Mouse (Mus musculus) testis, postnatal 10 days (tissue): Measurements from ENCODE around the gene Defa26.
"Not testable (repeated sequence)": the region's sequence is repeated elsewhere in the genome, so short reads cannot be mapped to it uniquely, and the experiment has no call there.

Experiments used
- DNase-seq: peaks from one replicate; pipeline ENCODE4 v3.0.0; 2021; ENCODE audit warnings: low spot score

Defa26 gene

DNA sequence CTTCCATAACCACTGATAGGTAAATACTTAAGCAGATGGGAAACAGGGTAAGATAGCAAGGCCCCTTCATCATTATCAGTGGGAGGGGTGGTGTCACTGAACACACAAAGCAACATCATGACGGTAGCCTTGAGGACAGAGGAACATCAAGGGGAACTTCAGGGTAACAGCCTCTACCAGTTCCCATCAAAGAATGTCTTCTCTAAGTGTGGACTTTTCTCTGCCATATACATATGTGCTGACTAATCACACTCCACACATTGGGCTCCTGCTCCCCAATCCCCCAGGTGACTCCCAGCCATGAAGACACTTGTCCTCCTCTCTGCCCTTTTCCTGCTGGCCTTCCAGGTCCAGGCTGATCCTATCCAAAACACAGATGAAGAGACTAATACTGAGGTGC, at the start of gene Defa26:
Defa26 (plus strand) TSS at position 301 of the 400 bp plus-strand sequence.
- not testable (repeated sequence) for DNase-seq

DNA sequence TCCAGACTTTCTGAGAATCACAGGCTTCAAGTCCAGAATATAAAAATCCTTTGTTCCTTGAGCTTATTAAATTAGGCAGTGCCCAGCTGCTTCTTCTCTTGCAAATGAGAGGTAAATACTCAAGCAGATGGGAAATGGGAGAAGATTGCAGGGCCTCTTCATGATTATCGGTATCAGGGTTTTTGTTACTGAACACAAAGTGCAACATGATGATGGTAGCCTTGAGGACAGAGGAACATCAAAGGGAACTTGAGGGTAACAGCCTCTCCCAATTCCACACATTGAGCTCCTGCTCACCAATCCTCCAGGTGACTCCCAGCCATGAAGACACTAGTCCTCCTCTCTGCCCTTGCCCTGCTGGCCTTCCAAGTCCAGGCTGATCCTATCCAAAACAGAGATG, 35.3 kb upstream of the Defa26 start, which contains the start of gene Defa28:
Defa28 (plus strand) TSS at position 301 of the 400 bp plus-strand sequence.
- not testable (repeated sequence) for DNase-seq

DNA sequence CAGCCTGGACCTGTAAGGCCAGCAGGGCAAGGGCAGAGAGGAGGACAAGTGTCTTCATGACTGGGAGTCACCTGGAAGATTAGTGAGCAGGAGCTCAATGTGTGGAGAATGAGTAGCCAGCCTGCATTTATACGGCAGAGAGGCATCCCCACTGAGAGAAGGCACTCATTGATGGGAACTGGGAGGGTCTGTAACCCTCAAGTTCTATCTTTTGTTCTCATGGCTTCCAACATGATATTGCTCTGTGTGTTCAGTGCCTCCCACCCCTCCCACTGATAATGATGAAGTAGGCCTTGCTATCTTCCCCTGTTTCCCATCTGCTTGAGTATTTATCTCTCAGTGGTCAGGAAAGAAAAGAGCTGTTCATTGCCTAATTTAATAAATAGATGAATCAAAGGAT, 23.6 kb upstream of the Defa26 start, which contains the start of gene Gm7861:
Gm7861 (minus strand) TSS at position 101 of the 400 bp plus-strand sequence.
- not testable (repeated sequence) for DNase-seq

DNA sequence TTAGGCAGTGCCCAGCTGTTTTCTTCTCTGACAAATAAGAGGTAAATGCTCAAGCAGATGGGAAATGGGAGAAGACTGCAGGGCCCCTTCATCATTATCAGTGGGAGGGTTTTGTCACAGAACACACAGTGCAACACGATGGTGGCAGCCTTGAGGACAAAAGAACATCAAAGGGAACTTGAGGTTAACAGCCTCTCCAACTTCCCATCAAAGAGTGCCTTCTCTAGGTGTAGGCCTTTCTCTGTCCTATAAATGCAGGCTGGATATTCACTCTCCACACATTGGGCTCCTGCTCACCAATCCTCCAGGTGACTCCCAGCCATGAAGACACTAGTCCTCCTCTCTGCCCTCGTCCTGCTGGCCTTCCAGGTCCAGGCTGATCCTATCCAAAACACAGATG, 37.5 kb downstream of the Defa26 start, which contains the start of gene Defa17:
Defa17 (plus strand) TSS at position 301 of the 400 bp plus-strand sequence.
- not testable (repeated sequence) for DNase-seq

DNA sequence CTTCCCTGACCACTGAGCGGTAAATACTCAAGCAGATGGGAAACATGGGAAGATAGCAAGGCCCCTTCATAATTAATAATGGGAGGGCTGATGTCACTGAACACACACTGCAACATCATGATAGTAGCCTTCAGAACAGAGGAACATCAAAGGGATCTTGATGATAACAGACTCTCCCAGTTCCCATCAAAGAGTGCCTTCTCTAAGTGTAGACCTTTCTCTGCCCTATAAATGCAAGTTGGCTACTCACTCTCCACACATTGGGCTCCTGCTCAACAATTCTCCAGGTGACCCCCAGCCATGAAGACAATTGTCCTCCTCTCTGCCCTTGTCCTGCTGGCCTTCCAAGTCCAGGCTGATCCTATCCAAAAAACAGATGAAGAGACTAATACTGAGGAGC, 47.5 kb downstream of the Defa26 start, which contains the start of gene Defa34:
Defa34 (plus strand) TSS at position 301 of the 400 bp plus-strand sequence.
- DNase-seq: not testable (repeated sequence)
